Mouse (Mus musculus) frontal cortex, postnatal 25 days (tissue): ENCODE measurements around the gene Mb.
A peak's percentile ranks its signal among the peaks of the same experiment; 100 is the strongest.

Experiments
- DNase-seq, 2 experiments: peaks; one replicate each; pipeline ENCODE4 v3.0.0; 2022; ENCODE audit warnings: low spot score in 2 of 2

The Mb gene

GRCm38 (mm10) chr15:76979799-76980198 lies 70.7 kb downstream of the Mb start:
- no peak for DNase-seq

GRCm38 (mm10) chr15:76976619-76977018 lies 73.9 kb downstream of the Mb start:
- no peak for DNase-seq

GRCm38 (mm10) chr15:76973855-76974651 lies 76.4 kb downstream of the Mb start:
- peak; percentile 73 to 78 for DNase-seq

GRCm38 (mm10) chr15:76973272-76973854 lies 77.1 kb downstream of the Mb start:
- DNase-seq: no peak

- DNase-seq: no peak
Observed at GRCm38 (mm10) chr15:76972661-76973060, 77.8 kb downstream of the Mb start.
